In the genomic region with DNA sequence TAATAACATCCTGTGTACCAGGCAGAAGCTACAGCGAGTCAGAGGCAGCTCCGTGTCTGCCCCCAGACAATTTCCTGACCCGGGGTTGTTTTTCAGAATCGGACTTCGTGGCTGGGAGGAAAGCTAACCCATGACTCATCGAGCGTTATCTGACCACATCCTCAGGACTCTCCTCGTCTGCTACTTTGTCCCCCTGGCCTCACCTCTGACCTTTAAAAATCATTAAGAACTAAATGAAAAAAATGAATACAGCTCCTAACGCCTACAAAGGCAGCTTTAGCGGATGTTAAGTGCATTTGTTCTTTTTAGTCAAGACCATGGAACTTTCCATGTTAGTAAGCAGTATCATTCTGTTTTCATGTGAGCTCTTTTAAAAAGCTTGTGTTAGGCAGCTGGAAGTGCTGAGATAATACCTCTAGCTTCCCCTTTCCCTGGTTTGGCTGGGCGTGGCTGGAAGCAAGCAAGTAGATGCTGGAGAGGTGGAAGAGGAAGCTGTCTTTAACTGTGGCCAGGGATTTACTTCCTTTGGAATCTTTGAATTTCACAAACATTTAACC, we compare ENCODE assay signal across 9 mouse cellular contexts. TPM values are rescaled to one million over a fixed set of nuclear protein-coding genes. Genes with fewer than 3 reads are reported as not detected.
A peak's percentile ranks its signal among the peaks of the same experiment; 100 is the strongest.
DNase-seq lines count a peak whose midpoint lies in the region; ATAC-seq and TF ChIP-seq lines count a peak whose summit lies in the region.
"Had no signal": no experiment of that assay in that cellular context is flagged by ENCODE, and none has a peak within 500 bp of the region (broad histone marks: within the 10 kb centered on the region; RNA-seq: fewer than 3 reads in every experiment).

No protein-coding gene starts in this region.

- peak overlapping the region; percentile 33 for H3K4me2 ChIP-seq in heart, embryonic 13.5 days
- no peak overlapping the region for H3K4me2 ChIP-seq in liver, embryonic 13.5 days
- no peak overlapping the region for H3K4me2 ChIP-seq in stomach, postnatal 0 days (replicated peaks; ENCODE audit: low read depth)
- no peak overlapping the region for H3K4me2 ChIP-seq in midbrain, embryonic 16.5 days (ENCODE audit: low read length)
- no peak overlapping the region for H3K4me2 ChIP-seq in hindbrain, postnatal 0 days (ENCODE audit: low read depth, low read length)
- H3K4me2 ChIP-seq: limb, embryonic 13.5 days had no signal

- 24% methylated on average over 11 of the region's 11 CpGs for WGBS in heart, embryonic 13.5 days
- WGBS in liver, embryonic 13.5 days (ENCODE audit: insufficient replicate concordance): 7% methylated on average over 11 of the region's 11 CpGs
- 30% methylated on average over 11 of the region's 11 CpGs for WGBS in stomach, postnatal 0 days
- 82% methylated on average over 11 of the region's 11 CpGs for WGBS in midbrain, embryonic 16.5 days
- 82% methylated on average over 11 of the region's 11 CpGs for WGBS in hindbrain, postnatal 0 days

- no peaks in the 10 kb centered on the region for H3K27me3 ChIP-seq in heart, embryonic 13.5 days (replicated peaks)
- no peaks in the 10 kb centered on the region for H3K27me3 ChIP-seq in liver, embryonic 13.5 days
- no peaks in the 10 kb centered on the region for H3K27me3 ChIP-seq in stomach, postnatal 0 days (ENCODE audit: control insufficient read depth, insufficient read depth, low read length)
- no peaks in the 10 kb centered on the region for H3K27me3 ChIP-seq in midbrain, embryonic 16.5 days (ENCODE audit: control insufficient read depth, insufficient read depth, low read depth, low read length)
- H3K27me3 ChIP-seq in hindbrain, postnatal 0 days (ENCODE audit: insufficient read depth, low read length): no peaks in the 10 kb centered on the region
- H3K27me3 ChIP-seq: limb, embryonic 13.5 days had no signal

- no peak overlapping the region for H3K4me3 ChIP-seq in heart, embryonic 13.5 days
- no peak overlapping the region for H3K4me3 ChIP-seq in liver, embryonic 13.5 days (replicated peaks)
- H3K4me3 ChIP-seq in stomach, postnatal 0 days (ENCODE audit: low read depth, low read length): no peak overlapping the region
- H3K4me3 ChIP-seq in midbrain, embryonic 16.5 days (ENCODE audit: low read depth, low read length): no peak overlapping the region
- H3K4me3 ChIP-seq in hindbrain, postnatal 0 days (ENCODE audit: low read length): no peak overlapping the region
- H3K4me3 ChIP-seq: limb, embryonic 13.5 days had no signal

- H3K36me3 ChIP-seq in heart, embryonic 13.5 days: no peaks in the 10 kb centered on the region
- H3K36me3 ChIP-seq in liver, embryonic 13.5 days: no peaks in the 10 kb centered on the region
- no peaks in the 10 kb centered on the region for H3K36me3 ChIP-seq in stomach, postnatal 0 days (ENCODE audit: control insufficient read depth, insufficient read depth, low read length)
- H3K36me3 ChIP-seq in midbrain, embryonic 16.5 days (ENCODE audit: control insufficient read depth, insufficient read depth, low read length): no peaks in the 10 kb centered on the region
- H3K36me3 ChIP-seq in hindbrain, postnatal 0 days (ENCODE audit: insufficient read depth, low read length): no peaks in the 10 kb centered on the region
- H3K36me3 ChIP-seq: limb, embryonic 13.5 days had no signal

- no peak overlapping the region for H3K9ac ChIP-seq in heart, embryonic 13.5 days
- no peak overlapping the region for H3K9ac ChIP-seq in liver, embryonic 13.5 days
- no peak overlapping the region for H3K9ac ChIP-seq in stomach, postnatal 0 days (ENCODE audit: low read length)
- H3K9ac ChIP-seq in midbrain, embryonic 16.5 days (ENCODE audit: low read depth, low read length): no peak overlapping the region
- no peak overlapping the region for H3K9ac ChIP-seq in hindbrain, postnatal 0 days (replicated peaks; ENCODE audit: low read length)
- H3K9ac ChIP-seq: limb, embryonic 13.5 days had no signal

- TF ChIP-seq CTCF in stomach, postnatal 0 days (IDR thresholded peaks at IDR 0.05; ENCODE audit: low read depth): no peak
- TF ChIP-seq CTCF in hindbrain, postnatal 0 days (IDR thresholded peaks at IDR 0.05; ENCODE audit: low read depth): no peak

- peaks cover 24% of the 10 kb centered on the region for H3K4me1 ChIP-seq in heart, embryonic 13.5 days
- H3K4me1 ChIP-seq in liver, embryonic 13.5 days (replicated peaks): peaks cover 13% of the 10 kb centered on the region
- H3K4me1 ChIP-seq in stomach, postnatal 0 days (replicated peaks; ENCODE audit: control insufficient read depth, insufficient read depth): no peaks in the 10 kb centered on the region
- H3K4me1 ChIP-seq in midbrain, embryonic 16.5 days (ENCODE audit: control insufficient read depth, insufficient read depth, low read length): no peaks in the 10 kb centered on the region
- H3K4me1 ChIP-seq in hindbrain, postnatal 0 days (ENCODE audit: insufficient read depth, low read length): no peaks in the 10 kb centered on the region

- no peaks in the 10 kb centered on the region for H3K9me3 ChIP-seq in heart, embryonic 13.5 days
- no peaks in the 10 kb centered on the region for H3K9me3 ChIP-seq in liver, embryonic 13.5 days (replicated peaks)
- H3K9me3 ChIP-seq in stomach, postnatal 0 days (ENCODE audit: control insufficient read depth, low read length): no peaks in the 10 kb centered on the region
- H3K9me3 ChIP-seq in midbrain, embryonic 16.5 days (replicated peaks; ENCODE audit: control insufficient read depth, low read length, poor library complexity, severe bottlenecking): no peaks in the 10 kb centered on the region
- H3K9me3 ChIP-seq in hindbrain, postnatal 0 days (ENCODE audit: low read length): no peaks in the 10 kb centered on the region
- H3K9me3 ChIP-seq: limb, embryonic 13.5 days had no signal

- peak overlapping the region; percentile 61 for H3K27ac ChIP-seq in heart, embryonic 13.5 days (replicated peaks)
- peak overlapping the region; percentile 53; the same call in 1 of the 2 replicates for H3K27ac ChIP-seq in liver, embryonic 13.5 days
- H3K27ac ChIP-seq in stomach, postnatal 0 days (replicated peaks): no peak overlapping the region
- H3K27ac ChIP-seq in midbrain, embryonic 16.5 days (ENCODE audit: low read length): no peak overlapping the region
- H3K27ac ChIP-seq in hindbrain, postnatal 0 days: no peak overlapping the region
- H3K27ac ChIP-seq: limb, embryonic 13.5 days had no signal

- ATAC-seq in heart, embryonic 13.5 days (ENCODE audit: extremely low read depth, insufficient number of reproducible peaks, low FRiP score, low TSS enrichment): no peak
- ATAC-seq in liver, embryonic 13.5 days (ENCODE audit: low read depth): peak; percentile 55; the same call in 1 of the 2 replicates
- ATAC-seq in stomach, postnatal 0 days (ENCODE audit: low FRiP score, low TSS enrichment): peak; percentile 42; the same call in 1 of the 2 replicates
- no peak for ATAC-seq in midbrain, embryonic 16.5 days
- ATAC-seq in hindbrain, postnatal 0 days: no peak

- no peak for TF ChIP-seq EP300 in stomach, postnatal 0 days (optimal IDR thresholded peaks at IDR 0.05)

- peak; percentile 27 to 30 for DNase-seq in spleen, postnatal 36 days (ENCODE audit: low spot score in 2 of 2)
- DNase-seq in spleen, postnatal 10 days (ENCODE audit: low spot score in 2 of 2): no peak
- DNase-seq in liver, embryonic 13.5 days: peak; percentile 12
- DNase-seq in stomach, postnatal 0 days (ENCODE audit: low spot score): no peak
- DNase-seq in urinary bladder, postnatal 10 days (ENCODE audit: low spot score): no peak
- no peak for DNase-seq in hindbrain, postnatal 0 days (ENCODE audit: low spot score)

RNA-seq across cellular contexts. Expression of a gene that starts 24.3 kb away (rescaled TPM):
- 84.1 and 99.1 TPM in 2 replicates for polyA plus RNA-seq in heart, embryonic 13.5 days (2015; fragmentation: Nextera tagmentation; extraction: Ambion mirVana)
- 8.4 and 9.9 TPM in 2 replicates for polyA plus RNA-seq in liver, embryonic 13.5 days (2015; fragmentation: Nextera tagmentation; extraction: Ambion mirVana)
- polyA plus RNA-seq in stomach, postnatal 0 days (2015; fragmentation: Nextera tagmentation; extraction: Ambion mirVana): 19.1 and 21.3 TPM in 2 replicates
- polyA plus RNA-seq in midbrain, embryonic 16.5 days (2015; fragmentation: Nextera tagmentation; extraction: Ambion mirVana): 139 and 148 TPM in 2 replicates
- total RNA-seq in hindbrain, postnatal 0 days (2014; rRNA removed): 200 and 229 TPM in 2 replicates
- 97.2 and 101 TPM in 2 replicates for polyA plus RNA-seq in hindbrain, postnatal 0 days (2015; fragmentation: Nextera tagmentation; extraction: Ambion mirVana)

RNA-seq across cellular contexts. Expression of a gene that starts 37.5 kb away (rescaled TPM):
- polyA plus RNA-seq in heart, embryonic 13.5 days (2015; fragmentation: Nextera tagmentation; extraction: Ambion mirVana): 42.2 and 52.1 TPM in 2 replicates
- polyA plus RNA-seq in liver, embryonic 13.5 days (2015; fragmentation: Nextera tagmentation; extraction: Ambion mirVana): 3.0 and 3.1 TPM in 2 replicates
- 7.0 and 7.4 TPM in 2 replicates for polyA plus RNA-seq in stomach, postnatal 0 days (2015; fragmentation: Nextera tagmentation; extraction: Ambion mirVana)
- polyA plus RNA-seq in midbrain, embryonic 16.5 days (2015; fragmentation: Nextera tagmentation; extraction: Ambion mirVana): 23.2 and 23.3 TPM in 2 replicates
- total RNA-seq in hindbrain, postnatal 0 days (2014; rRNA removed): 5.6 and 13.5 TPM in 2 replicates
- 22.2 and 22.9 TPM in 2 replicates for polyA plus RNA-seq in hindbrain, postnatal 0 days (2015; fragmentation: Nextera tagmentation; extraction: Ambion mirVana)

Comparison
In these comparisons a context has a peak if more than half of its experiments do, and no peak if none do; other contexts are left out.
1. DNase-seq: peak in spleen, postnatal 36 days (2 of 2) and liver, embryonic 13.5 days (single experiment); none in spleen, postnatal 10 days (0 of 2), stomach, postnatal 0 days (single experiment), urinary bladder, postnatal 10 days (single experiment) and hindbrain, postnatal 0 days (single experiment).
2. ATAC-seq: peak in liver, embryonic 13.5 days (single experiment) and stomach, postnatal 0 days (single experiment); none in heart, embryonic 13.5 days (single experiment), midbrain, embryonic 16.5 days (single experiment) and hindbrain, postnatal 0 days (single experiment).
3. H3K27ac ChIP-seq: peak in heart, embryonic 13.5 days (single experiment) and liver, embryonic 13.5 days (single experiment); none in stomach, postnatal 0 days (single experiment), midbrain, embryonic 16.5 days (single experiment) and hindbrain, postnatal 0 days (single experiment).